ENCODE assay signal across 28 mouse cellular contexts in the genomic region with DNA sequence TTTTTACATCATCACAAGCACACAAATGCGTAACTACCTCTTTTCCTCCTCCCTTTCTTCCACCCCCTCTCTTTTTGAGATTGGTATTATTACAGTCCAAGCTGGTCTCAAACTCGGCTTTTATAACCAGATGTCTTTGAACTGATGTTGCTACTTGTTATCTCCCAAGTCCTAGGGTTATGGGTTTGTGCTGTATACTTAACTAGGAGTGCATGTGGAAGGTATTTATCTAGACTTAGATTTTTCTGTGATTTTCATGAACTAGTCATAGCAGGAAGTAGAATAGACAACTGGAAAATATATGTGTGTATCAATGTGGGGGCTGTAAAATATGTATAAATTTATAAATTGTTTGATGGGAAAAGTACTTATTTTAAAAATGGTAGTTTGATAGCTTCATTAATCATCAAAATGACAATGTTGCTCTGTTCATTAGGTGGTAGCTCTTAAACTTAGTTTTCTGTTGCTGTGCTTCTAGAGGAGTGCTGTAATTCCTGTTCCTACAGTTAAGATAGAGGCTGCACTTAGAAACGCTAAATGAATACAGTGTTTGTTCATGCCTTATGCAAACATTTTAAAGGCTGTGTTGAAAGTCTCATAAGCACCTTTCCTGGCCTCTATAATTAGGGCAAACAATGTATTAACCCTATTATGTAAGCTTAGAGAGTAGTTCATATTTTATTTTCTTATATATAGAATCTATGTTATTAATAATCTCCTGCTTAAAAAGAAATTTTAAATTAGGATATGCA. TPM values are rescaled to one million over a fixed set of nuclear protein-coding genes. Genes with fewer than 3 reads are reported as not detected.
DNase-seq lines count a peak whose midpoint lies in the region; ATAC-seq and TF ChIP-seq lines count a peak whose summit lies in the region.
"Had no signal": no experiment of that assay in that cellular context is flagged by ENCODE, and none has a peak within 500 bp of the region (broad histone marks: within the 10 kb centered on the region; RNA-seq: fewer than 3 reads in every experiment).

No protein-coding gene starts in this region.

- DNase-seq in lung, adult 2 months, result no peak
- no peak for DNase-seq in lung, postnatal 10 days
- DNase-seq in lung, adult 18-20 months, result no peak
- DNase-seq in stomach, postnatal 0 days (ENCODE audit: low spot score), result no peak
- no peak for DNase-seq in forebrain, embryonic 11.5 days (ENCODE audit: low spot score)
- DNase-seq: adrenal gland, postnatal 10 days; adrenal gland, postnatal 36 days; B cell, adult 2 months; cerebellum, adult 18-20 months; cerebellum, adult 9-10 months; cerebellum, postnatal 14 days; gastrocnemius, postnatal 25 days; heart, adult 2 months; heart, postnatal 14 days; heart, postnatal 4 days had no signal

- no peaks in the 10 kb centered on the region; the same call in 1 of the 2 replicates for H3K4me1 ChIP-seq in lung, adult 2 months (ENCODE audit: control insufficient read depth, insufficient read depth, low read length)
- peaks cover 12% of the 10 kb centered on the region for H3K4me1 ChIP-seq in lung, embryonic 16.5 days (replicated peaks; ENCODE audit: control insufficient read depth, insufficient read depth, low read length)
- peaks cover 6% of the 10 kb centered on the region; the same call in 1 of the 2 replicates for H3K4me1 ChIP-seq in stomach, embryonic 14.5 days (ENCODE audit: control insufficient read depth, insufficient read depth, low read length)
- H3K4me1 ChIP-seq in stomach, postnatal 0 days (replicated peaks; ENCODE audit: control insufficient read depth, insufficient read depth), result 0 out of 2 replicates have a peak, but pooled peaks cover 2% of the 10 kb centered on the region
- H3K4me1 ChIP-seq in forebrain, embryonic 11.5 days (replicated peaks; ENCODE audit: control insufficient read depth, insufficient read depth, low read length), result no peaks in the 10 kb centered on the region

- H3K36me3 ChIP-seq in lung, embryonic 16.5 days (ENCODE audit: control insufficient read depth, insufficient read depth, low read length), result peaks cover 8% of the 10 kb centered on the region; the same call in 1 of the 2 replicates
- peaks cover 10% of the 10 kb centered on the region; the same call in 1 of the 2 replicates for H3K36me3 ChIP-seq in stomach, embryonic 14.5 days (ENCODE audit: control insufficient read depth, insufficient read depth, low read length)
- peaks cover 5% of the 10 kb centered on the region; the same call in 1 of the 2 replicates for H3K36me3 ChIP-seq in stomach, postnatal 0 days (ENCODE audit: control insufficient read depth, insufficient read depth, low read length)
- no peaks in the 10 kb centered on the region for H3K36me3 ChIP-seq in forebrain, embryonic 11.5 days (ENCODE audit: control insufficient read depth, insufficient read depth, low read length)

- H3K9me3 ChIP-seq in lung, embryonic 16.5 days (ENCODE audit: control insufficient read depth, low read length), result no peaks in the 10 kb centered on the region
- H3K9me3 ChIP-seq in stomach, embryonic 14.5 days (ENCODE audit: control insufficient read depth, low read depth, low read length), result no peaks in the 10 kb centered on the region
- no peaks in the 10 kb centered on the region for H3K9me3 ChIP-seq in stomach, postnatal 0 days (ENCODE audit: control insufficient read depth, low read length)
- H3K9me3 ChIP-seq in forebrain, embryonic 11.5 days (ENCODE audit: control insufficient read depth, low read length), result no peaks in the 10 kb centered on the region
- H3K9me3 ChIP-seq: forebrain, embryonic 12.5 days; forebrain, embryonic 15.5 days; G1E; heart, embryonic 10.5 days; heart, embryonic 13.5 days had no signal

- H3K4me3 ChIP-seq in lung, adult 2 months (replicated peaks; ENCODE audit: extremely low read depth, low read depth, low read length), result peak overlapping the region; percentile 23
- H3K4me3 ChIP-seq in lung, embryonic 16.5 days (ENCODE audit: low read length), result no peak overlapping the region
- no peak overlapping the region for H3K4me3 ChIP-seq in stomach, embryonic 14.5 days (ENCODE audit: low read depth, low read length)
- H3K4me3 ChIP-seq in stomach, postnatal 0 days (ENCODE audit: low read depth, low read length), result no peak overlapping the region
- no peak overlapping the region for H3K4me3 ChIP-seq in forebrain, embryonic 11.5 days (ENCODE audit: low read depth, low read length)
- H3K4me3 ChIP-seq: forebrain, embryonic 12.5 days; forebrain, embryonic 15.5 days; heart, adult 2 months; heart, embryonic 10.5 days; heart, embryonic 13.5 days had no signal

- no peaks in the 10 kb centered on the region for H3K27me3 ChIP-seq in lung, embryonic 16.5 days (ENCODE audit: control insufficient read depth, insufficient read depth, low read depth, low read length)
- no peaks in the 10 kb centered on the region for H3K27me3 ChIP-seq in stomach, embryonic 14.5 days (ENCODE audit: control insufficient read depth, insufficient read depth, low read length)
- H3K27me3 ChIP-seq in stomach, postnatal 0 days (ENCODE audit: control insufficient read depth, insufficient read depth, low read length), result no peaks in the 10 kb centered on the region
- H3K27me3 ChIP-seq in forebrain, embryonic 11.5 days (ENCODE audit: control insufficient read depth, insufficient read depth, low read length), result no peaks in the 10 kb centered on the region
- H3K27me3 ChIP-seq: CH12.LX; forebrain, embryonic 12.5 days; forebrain, embryonic 15.5 days; heart, embryonic 13.5 days; Patski had no signal

- no peak overlapping the region; the same call in 1 of the 2 replicates for H3K4me2 ChIP-seq in lung, embryonic 16.5 days (ENCODE audit: low read depth, low read length)
- H3K4me2 ChIP-seq in stomach, embryonic 14.5 days (replicated peaks; ENCODE audit: low read depth, low read length), result no peak overlapping the region
- H3K4me2 ChIP-seq in stomach, postnatal 0 days (replicated peaks; ENCODE audit: low read depth), result no peak overlapping the region
- H3K4me2 ChIP-seq in forebrain, embryonic 11.5 days (ENCODE audit: low read depth, low read length, severe bottlenecking), result no peak overlapping the region
- H3K4me2 ChIP-seq: forebrain, embryonic 12.5 days; forebrain, embryonic 15.5 days; heart, embryonic 13.5 days; hindbrain, embryonic 14.5 days had no signal

- 67% methylated on average over 3 of the region's 3 CpGs for WGBS in lung, adult 2 months
- WGBS in lung, embryonic 16.5 days, result 63% methylated on average over 3 of the region's 3 CpGs
- 76% methylated on average over 3 of the region's 3 CpGs for WGBS in stomach, embryonic 14.5 days
- WGBS in stomach, postnatal 0 days, result 59% methylated on average over 3 of the region's 3 CpGs
- WGBS in forebrain, embryonic 11.5 days, result 87% methylated on average over 3 of the region's 3 CpGs

- no peak for TF ChIP-seq EP300 in stomach, postnatal 0 days (optimal IDR thresholded peaks at IDR 0.05)

- peak; percentile 70 for ATAC-seq in lung, embryonic 16.5 days (ENCODE audit: low read depth)
- ATAC-seq in stomach, embryonic 14.5 days (ENCODE audit: insufficient number of reproducible peaks, insufficient read depth, low FRiP score, low read depth), result peak; percentile 58; the same call in 1 of the 2 replicates
- peak; percentile 89 for ATAC-seq in stomach, postnatal 0 days (ENCODE audit: low FRiP score, low TSS enrichment)
- ATAC-seq in erythroblast, adult 5-6 weeks (replicated peaks; ENCODE audit: low FRiP score, poor library complexity, severe bottlenecking), result no peak
- ATAC-seq in forebrain, embryonic 11.5 days (replicated peaks; ENCODE audit: low FRiP score), result no peak
- ATAC-seq: forebrain, embryonic 15.5 days; Patski had no signal

- H3K27ac ChIP-seq in lung, embryonic 16.5 days (ENCODE audit: low read length), result peak overlapping the region; percentile 32
- H3K27ac ChIP-seq in stomach, embryonic 14.5 days (ENCODE audit: low read length), result no peak overlapping the region
- H3K27ac ChIP-seq in stomach, postnatal 0 days (replicated peaks), result no peak overlapping the region
- no peak overlapping the region for H3K27ac ChIP-seq in forebrain, embryonic 11.5 days (ENCODE audit: low read depth, low read length)
- H3K27ac ChIP-seq: forebrain, embryonic 12.5 days; forebrain, embryonic 15.5 days; heart, adult 2 months; heart, embryonic 10.5 days; heart, embryonic 13.5 days; hindbrain, embryonic 14.5 days had no signal

- H3K9ac ChIP-seq in lung, embryonic 16.5 days (ENCODE audit: low read length), result no peak overlapping the region
- H3K9ac ChIP-seq in stomach, embryonic 14.5 days (replicated peaks; ENCODE audit: low read depth, low read length), result no peak overlapping the region
- no peak overlapping the region for H3K9ac ChIP-seq in stomach, postnatal 0 days (ENCODE audit: low read length)
- no peak overlapping the region for H3K9ac ChIP-seq in forebrain, embryonic 11.5 days (ENCODE audit: low read length)
- H3K9ac ChIP-seq: forebrain, embryonic 12.5 days; forebrain, embryonic 15.5 days; heart, embryonic 13.5 days; hindbrain, embryonic 14.5 days had no signal

- no peak for TF ChIP-seq POLR2A in lung, adult 2 months (IDR thresholded peaks at IDR 0.05; ENCODE audit: borderline replicate concordance, extremely low read depth, low read depth, low read length)

- TF ChIP-seq CTCF in lung, adult 2 months (IDR thresholded peaks at IDR 0.05; ENCODE audit: insufficient read depth, low read length), result no peak
- TF ChIP-seq CTCF in stomach, postnatal 0 days (IDR thresholded peaks at IDR 0.05; ENCODE audit: low read depth), result no peak

RNA-seq across cellular contexts. Expression of a gene that starts 0.9 kb away (rescaled TPM):
- polyA plus RNA-seq in lung, adult 2 months (2012; rRNA removed), result 8.7 and 14.2 TPM in 2 replicates
- polyA plus RNA-seq in lung, embryonic 16.5 days (2015; fragmentation: Nextera tagmentation; extraction: Ambion mirVana), result 7.6 and 10.1 TPM in 2 replicates
- 5.7 and 5.9 TPM in 2 replicates for polyA plus RNA-seq in stomach, embryonic 14.5 days (2014; fragmentation: Nextera tagmentation; extraction: Ambion mirVana)
- 10.9 and 11.6 TPM in 2 replicates for polyA plus RNA-seq in stomach, postnatal 0 days (2015; fragmentation: Nextera tagmentation; extraction: Ambion mirVana)
- total RNA-seq in erythroblast, adult 5-6 weeks (2015; ENCODE audit: low replicate concordance), result not detected in 2 replicates
- not detected in 2 replicates for total RNA-seq in erythroblast, adult 5-6 weeks (2017; ENCODE audit: low replicate concordance)
- 0.68 and 1.2 TPM in 2 replicates for polyA plus RNA-seq in forebrain, embryonic 11.5 days (2014; fragmentation: Nextera tagmentation; extraction: Ambion mirVana)
- total RNA-seq: adrenal gland, adult 18-20 months; adrenal gland, postnatal 10 days; adrenal gland, postnatal 36 days; gastrocnemius, postnatal 25 days; granulocyte monocyte progenitor cell, adult 5-6 weeks; heart, adult 2 months; heart, postnatal 14 days; heart, postnatal 4 days had no signal
- polyA plus RNA-seq: G1E had no signal

Comparison
In these comparisons a context has a peak if more than half of its experiments do, and no peak if none do; other contexts are left out.
1. ATAC-seq: peak in lung, embryonic 16.5 days (single experiment), stomach, embryonic 14.5 days (single experiment) and stomach, postnatal 0 days (single experiment); none in erythroblast, adult 5-6 weeks (single experiment) and forebrain, embryonic 11.5 days (single experiment).